Mouse (Mus musculus) forebrain, embryonic 10.5 days (tissue): ENCODE measurements around the gene Mindy1. TPM values are rescaled to one million over a fixed set of nuclear protein-coding genes. Genes with fewer than 3 reads are reported as not detected.

Experiments used
- DNase-seq: peaks from one replicate; pipeline ENCODE4 v3.0.0-alpha.2; 2017; ENCODE audit warnings: low spot score; ENCODE audit errors: extremely low spot score
- H3K27ac ChIP-seq: fragments of 300-500 bp; sonication (generic); 2 replicates; pipeline ENCODE4 v1.5.1; 2016; ENCODE audit warnings: mild to moderate bottlenecking
- H3K27me3 ChIP-seq: fragments of 300-500 bp; sonication (generic); 2 replicates; pipeline ENCODE4 v1.6.1; 2016; ENCODE audit warnings: mild to moderate bottlenecking; ENCODE audit not compliant: poor library complexity, severe bottlenecking
- H3K36me3 ChIP-seq: fragments of 300-500 bp; sonication (generic); replicated peaks from 2 replicates; pipeline ENCODE4 v1.6.1; 2016; ENCODE audit warnings: mild to moderate bottlenecking, moderate library complexity
- H3K4me1 ChIP-seq: fragments of 300-500 bp; sonication (generic); 2 replicates; pipeline ENCODE4 v1.6.1; 2016
- H3K4me3 ChIP-seq: fragments of 300-500 bp; sonication (generic); 2 replicates; pipeline ENCODE4 v1.5.1; 2016; ENCODE audit warnings: mild to moderate bottlenecking, moderate library complexity
- H3K9me3 ChIP-seq: fragments of 300-500 bp; sonication (generic); 2 replicates; pipeline ENCODE4 v1.6.1; 2016; ENCODE audit warnings: mild to moderate bottlenecking, moderate library complexity
- WGBS: fragments of 180-500 bp; shearing (Covaris S2); methylation state at CpG from one replicate; pipeline ENCODE4 v1.1.7; 2016; 5-methylcytosine and 5-hydroxymethylcytosine counted together
- polyA plus RNA-seq: library from polyadenylated mRNA; unstranded; fragments of >200 nt; fragmentation: Nextera tagmentation; extraction: Ambion mirVana; gene quantifications from 2 replicates; pipeline ENCODE4 v1.2.1, GENCODE M21; 2016

Mindy1 gene
- polyA plus RNA-seq, 1 experiment from 2014 or later, result 27.9 TPM

GRCm38 (mm10) chr3:95307100-95307499, 26.0 kb downstream of the Mindy1 start, which contains the start of gene Anxa9:
Gene Anxa9, minus strand, starts transcription at chr3:95307176.
- WGBS, result 71% methylated on average over 7 of the region's 7 CpGs

DNA sequence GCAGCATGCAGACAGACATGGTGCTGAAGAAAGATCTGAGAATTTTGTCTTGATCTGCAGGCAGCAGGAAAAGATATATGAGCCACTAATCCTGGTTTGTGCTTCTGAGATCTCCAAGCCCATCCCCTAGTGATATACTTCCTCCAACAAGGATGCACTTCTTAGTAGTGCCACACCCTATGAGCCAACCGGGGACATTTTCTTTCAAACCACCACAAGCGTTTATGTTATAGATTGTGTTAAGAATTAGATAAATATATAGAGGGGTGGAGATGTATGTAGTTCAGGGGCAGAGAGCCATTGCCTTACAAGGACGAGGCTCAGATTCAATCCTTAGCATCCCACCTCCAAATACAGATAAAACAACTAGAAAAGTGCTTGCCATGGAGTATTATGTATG, 29.4 kb downstream of the Mindy1 start:
- Histone ChIP-seq H3K4me1 (peaks cover 18% of the 10 kb centered on the region), H3K27me3 (no peaks in the 10 kb centered on the region), H3K27ac (no peak overlapping the region), H3K36me3 (no peaks in the 10 kb centered on the region), H3K9me3 (no peaks in the 10 kb centered on the region), H3K4me3 (no peak overlapping the region)
- DNase-seq, result no peak
- 73% methylated on average over 3 of the region's 3 CpGs for WGBS

More at GRCm38 (mm10) chr3:95307100-95307499, 26.0 kb downstream of the Mindy1 start, which contains the start of gene Anxa9:
- no peak for DNase-seq
- Histone ChIP-seq H3K4me3 (no peak within 1 kb of the TSS), H3K4me1 (peaks cover 3% of the 10 kb centered on the region), H3K36me3 (0 out of 2 replicates have a peak, but pooled peaks cover 3% of the 10 kb centered on the region), H3K27me3 (no peaks in the 10 kb centered on the region), H3K27ac (no peak within 1 kb of the TSS), H3K9me3 (no peaks in the 10 kb centered on the region)

DNA sequence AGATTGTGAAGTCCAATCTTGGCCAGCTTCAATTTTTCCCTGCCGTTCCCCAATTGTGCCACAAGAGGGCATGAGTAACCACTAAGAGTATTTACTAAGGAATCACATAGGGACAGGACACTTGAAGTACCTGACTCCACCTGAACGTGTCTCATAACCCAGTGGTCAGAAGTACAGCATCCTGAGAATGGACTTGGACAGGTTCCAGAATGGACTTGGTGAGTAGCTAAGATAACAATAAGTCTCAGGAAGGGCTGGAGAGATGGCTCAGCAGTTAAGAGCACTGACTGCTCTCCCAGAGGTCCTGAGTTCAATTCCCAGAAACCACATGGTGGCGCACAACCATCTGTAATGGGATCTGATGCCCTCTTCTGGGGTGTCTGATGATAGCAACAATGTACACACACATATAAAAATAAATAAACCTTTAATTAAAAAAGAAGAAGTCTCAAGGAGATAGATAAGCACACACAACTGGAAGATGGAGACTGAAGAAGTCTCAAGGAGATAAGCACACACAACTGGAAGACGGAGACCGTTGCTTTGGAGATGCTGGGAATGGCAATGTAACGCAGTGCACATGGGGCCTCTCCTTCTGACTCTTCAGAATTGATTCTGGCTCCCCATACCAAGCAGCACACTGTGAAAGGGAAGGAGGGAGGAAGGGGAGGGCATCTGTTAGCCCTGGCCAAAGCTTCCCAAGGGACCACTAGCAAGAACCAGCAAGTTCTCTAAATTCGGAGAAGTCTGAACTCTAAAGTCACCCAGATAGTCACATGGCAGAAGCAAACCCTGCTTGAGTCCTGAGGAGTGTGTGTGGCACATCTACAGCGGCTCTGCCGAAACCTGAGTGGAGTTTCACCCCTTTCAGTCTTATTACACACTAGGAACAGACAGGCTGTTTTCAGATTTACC, 30.1 kb downstream of the Mindy1 start:
- Histone ChIP-seq H3K9me3 (no peaks in the 10 kb centered on the region), H3K36me3 (no peaks in the 10 kb centered on the region), H3K4me3 (no peak overlapping the region), H3K27ac (no peak overlapping the region), H3K27me3 (no peaks in the 10 kb centered on the region), H3K4me1 (peaks cover 25% of the 10 kb centered on the region)
- 66% methylated on average over 9 of the region's 9 CpGs for WGBS
- DNase-seq, result peak; percentile 65

- Histone ChIP-seq H3K9me3 (no peaks in the 10 kb centered on the region), H3K27me3 (no peaks in the 10 kb centered on the region), H3K4me1 (peaks cover 37% of the 10 kb centered on the region), H3K27ac (no peak overlapping the region), H3K36me3 (peaks cover 3% of the 10 kb centered on the region), H3K4me3 (no peak overlapping the region)
- WGBS, result 83% methylated on average over 6 of the region's 6 CpGs
- no peak for DNase-seq
These were observed 31.5 kb downstream of the Mindy1 start for GRCm38 (mm10) chr3:95312623-95313022.

GRCm38 (mm10) chr3:95313476-95313875, 32.3 kb downstream of the Mindy1 start:
- Histone ChIP-seq H3K27ac (peak overlapping the region; percentile 60; the same call in 1 of the 2 replicates), H3K36me3 (peaks cover 7% of the 10 kb centered on the region), H3K9me3 (no peaks in the 10 kb centered on the region), H3K27me3 (no peaks in the 10 kb centered on the region), H3K4me1 (peaks cover 46% of the 10 kb centered on the region), H3K4me3 (peak overlapping the region; percentile 80; the same call in 1 of the 2 replicates)
- DNase-seq, result no peak
- 36% methylated on average over 7 of the region's 7 CpGs for WGBS

DNA sequence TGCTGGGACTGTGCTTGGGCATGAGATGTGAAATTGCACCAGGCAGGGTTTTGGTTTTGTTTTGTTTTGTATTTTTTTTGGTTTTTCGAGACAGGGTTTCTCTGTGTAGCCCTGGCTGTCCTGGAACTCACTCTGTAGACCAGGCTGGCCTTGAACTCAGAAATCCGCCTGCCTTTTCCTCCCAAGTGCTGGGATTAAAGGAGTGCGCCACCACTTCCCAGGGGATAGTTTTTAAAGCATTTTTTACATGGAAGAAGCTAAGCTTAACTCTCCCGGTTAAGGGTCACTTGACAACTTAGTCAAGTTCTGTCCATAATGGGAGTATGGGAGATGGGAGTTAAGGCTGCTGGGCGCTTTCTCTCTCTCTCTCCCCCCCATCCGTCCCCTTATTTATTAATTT, 32.9 kb downstream of the Mindy1 start:
- 62% methylated on average over 6 of the region's 6 CpGs for WGBS
- peak overlapping the region; percentile 80 for H3K4me3 ChIP-seq
- no peaks in the 10 kb centered on the region for H3K9me3 ChIP-seq
- no peak for DNase-seq
- no peaks in the 10 kb centered on the region for H3K27me3 ChIP-seq
- H3K36me3 ChIP-seq, result peaks cover 13% of the 10 kb centered on the region
- peaks cover 52% of the 10 kb centered on the region for H3K4me1 ChIP-seq
- H3K27ac ChIP-seq, result peak overlapping the region; percentile 99

- H3K36me3 ChIP-seq, result peaks cover 17% of the 10 kb centered on the region
- no peak for DNase-seq
- peaks cover 54% of the 10 kb centered on the region for H3K4me1 ChIP-seq
- peak within 1 kb of the TSS; percentile 99 for H3K27ac ChIP-seq
- H3K27me3 ChIP-seq, result no peaks in the 10 kb centered on the region
- H3K9me3 ChIP-seq, result no peaks in the 10 kb centered on the region
- peak within 1 kb of the TSS; percentile 80 for H3K4me3 ChIP-seq
- WGBS, result 4% methylated on average over 27 of the region's 27 CpGs
These were observed 33.4 kb downstream of the Mindy1 start, which contains the start of gene Cers2 for GRCm38 (mm10) chr3:95314486-95315093. Gene Cers2, plus strand, starts transcription at chr3:95314791.

DNA sequence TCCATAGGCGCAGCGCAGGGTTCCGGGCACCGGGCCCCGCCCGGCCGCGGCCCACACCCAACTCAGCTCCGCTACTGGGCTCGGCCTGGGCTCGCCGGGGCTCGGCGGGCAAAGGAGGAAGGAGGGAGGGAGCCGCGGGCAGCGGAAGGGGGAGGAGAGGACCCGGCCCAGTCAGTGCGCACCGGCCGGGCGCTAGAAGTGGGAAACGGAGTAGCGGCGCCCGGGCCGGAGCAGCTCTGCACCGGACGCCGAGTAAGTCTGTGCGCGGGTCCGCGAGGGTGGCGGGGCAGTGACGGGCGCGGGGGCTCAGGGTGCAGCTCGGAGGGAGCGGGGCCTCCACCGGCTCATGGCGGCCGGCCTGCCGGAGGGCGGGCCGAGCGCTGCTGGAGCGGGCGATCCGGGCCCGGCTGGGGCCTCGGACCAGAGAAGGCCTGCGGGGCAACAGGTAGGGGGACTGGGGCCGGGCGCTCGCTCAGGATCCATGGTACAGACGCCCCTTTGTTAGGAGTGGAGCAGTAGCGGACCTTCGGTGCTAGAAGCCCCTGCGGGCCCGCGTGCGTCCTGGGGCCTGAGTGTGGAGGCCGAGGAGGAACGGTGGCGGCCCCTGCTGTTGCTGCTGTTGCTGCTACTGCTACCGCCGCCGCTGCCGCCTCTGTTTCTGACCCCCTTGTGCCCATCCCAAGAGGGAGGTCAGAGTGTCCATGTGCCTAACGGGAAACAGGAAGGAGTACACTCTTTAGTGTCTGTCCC, 34.1 kb downstream of the Mindy1 start:
- no peaks in the 10 kb centered on the region for H3K9me3 ChIP-seq
- peak overlapping the region; percentile 99 for H3K27ac ChIP-seq
- no peaks in the 10 kb centered on the region for H3K27me3 ChIP-seq
- peaks cover 24% of the 10 kb centered on the region for H3K36me3 ChIP-seq
- peak; percentile 88 for DNase-seq
- peak overlapping the region; percentile 80 for H3K4me3 ChIP-seq
- under 1% methylated on average over 71 of the region's 71 CpGs for WGBS
- H3K4me1 ChIP-seq, result peaks cover 60% of the 10 kb centered on the region

DNA sequence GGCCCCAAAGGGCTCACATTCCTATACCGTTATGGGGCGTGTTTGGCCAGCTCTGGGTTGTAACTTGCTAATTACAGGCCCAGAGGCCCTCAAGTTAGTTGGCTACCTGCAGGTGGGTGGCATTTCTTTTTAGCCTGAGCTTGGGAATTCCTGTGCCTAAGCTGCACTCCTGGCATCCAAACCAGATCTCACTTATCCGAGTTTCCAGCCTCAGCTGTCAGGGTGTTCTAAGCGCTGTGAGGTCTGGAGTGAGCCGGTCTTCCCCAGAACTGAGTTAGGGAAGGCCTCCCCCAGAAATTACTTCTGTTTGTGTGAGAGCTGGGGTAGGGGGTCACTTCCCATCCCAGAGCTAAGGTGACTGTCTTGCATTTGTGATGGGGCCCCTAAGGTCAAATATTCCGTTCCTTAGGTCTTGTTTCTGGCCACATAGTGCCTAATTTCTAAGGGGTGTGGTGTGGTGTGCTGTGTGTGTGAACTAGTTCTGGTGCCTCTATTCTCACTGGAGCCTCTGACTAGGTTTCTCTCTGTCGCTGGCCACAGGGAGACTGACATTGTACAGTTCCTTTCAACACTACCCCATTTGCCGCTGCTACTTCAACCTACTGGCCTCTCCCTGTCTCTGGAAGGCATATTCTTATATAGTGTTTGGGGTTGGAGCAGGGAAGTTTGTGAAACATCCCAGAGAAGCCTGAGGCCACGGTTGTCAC, 34.9 kb downstream of the Mindy1 start:
- no peaks in the 10 kb centered on the region for H3K27me3 ChIP-seq
- 17% methylated on average over 9 of the region's 9 CpGs for WGBS
- H3K4me1 ChIP-seq, result peaks cover 62% of the 10 kb centered on the region

GRCm38 (mm10) chr3:95317414-95318080, 36.4 kb downstream of the Mindy1 start:
- no peaks in the 10 kb centered on the region for H3K27me3 ChIP-seq
- H3K36me3 ChIP-seq, result peaks cover 46% of the 10 kb centered on the region
- peak; percentile 54 for DNase-seq
- H3K4me3 ChIP-seq, result peak overlapping the region; percentile 26
- H3K9me3 ChIP-seq, result no peaks in the 10 kb centered on the region
- peaks cover 62% of the 10 kb centered on the region for H3K4me1 ChIP-seq
- peak overlapping the region; percentile 31; the same call in 1 of the 2 replicates for H3K27ac ChIP-seq
- WGBS, result 23% methylated on average over 12 of the region's 12 CpGs

More for the DNA sequence above, 34.9 kb downstream of the Mindy1 start:
- DNase-seq, result no peak
- Histone ChIP-seq H3K27ac (peak overlapping the region; percentile 99), H3K4me3 (peak overlapping the region; percentile 80), H3K36me3 (peaks cover 31% of the 10 kb centered on the region), H3K9me3 (no peaks in the 10 kb centered on the region)

- 37% methylated on average over 6 of the region's 6 CpGs for WGBS
- Histone ChIP-seq H3K27me3 (no peaks in the 10 kb centered on the region), H3K4me3 (no peak overlapping the region), H3K9me3 (no peaks in the 10 kb centered on the region), H3K36me3 (peaks cover 56% of the 10 kb centered on the region), H3K27ac (0 out of 2 replicates have a peak overlapping the region, but pooled peaks have one; percentile 40), H3K4me1 (peaks cover 59% of the 10 kb centered on the region)
- no peak for DNase-seq
These were observed 37.4 kb downstream of the Mindy1 start for GRCm38 (mm10) chr3:95318548-95318947.
